Mouse (Mus musculus): Measurements from ENCODE around the gene Hoxb4. TPM values are rescaled to one million over a fixed set of nuclear protein-coding genes. Genes with fewer than 3 reads are reported as not detected.

The Hoxb4 gene
- total RNA-seq, 2 experiments from 2014 or later: 19.8 to 22.0 TPM

GRCm38 (mm10) chr11:96347717-96348116, 29.6 kb downstream of the Hoxb4 start:
- no peak for DNase-seq (ENCODE audit: low spot score in 2 of 2)

- DNase-seq (ENCODE audit: low spot score in 2 of 2): no peak
Observed at GRCm38 (mm10) chr11:96348141-96348928, 30.3 kb downstream of the Hoxb4 start.

- no peak for DNase-seq (ENCODE audit: low spot score in 2 of 2)
Observed at GRCm38 (mm10) chr11:96348988-96349387, 30.9 kb downstream of the Hoxb4 start.

GRCm38 (mm10) chr11:96349491-96350340, 31.6 kb downstream of the Hoxb4 start:
- no peak for DNase-seq (ENCODE audit: low spot score in 2 of 2)

GRCm38 (mm10) chr11:96350341-96350624, 32.2 kb downstream of the Hoxb4 start, which contains the start of gene Hoxb2:
Gene Hoxb2, plus strand, starts transcription at chr11:96350525.
- no peak for DNase-seq (ENCODE audit: low spot score in 2 of 2)

- DNase-seq (ENCODE audit: low spot score in 2 of 2): no peak
Observed at GRCm38 (mm10) chr11:96350791-96351190, 32.7 kb downstream of the Hoxb4 start.

GRCm38 (mm10) chr11:96351312-96351711, 33.2 kb downstream of the Hoxb4 start:
- no peak for DNase-seq (ENCODE audit: low spot score in 2 of 2)

GRCm38 (mm10) chr11:96351831-96352230, 33.8 kb downstream of the Hoxb4 start:
- DNase-seq (ENCODE audit: low spot score in 2 of 2): no peak

- DNase-seq (ENCODE audit: low spot score in 2 of 2): no peak
Observed at GRCm38 (mm10) chr11:96352691-96353521, 34.8 kb downstream of the Hoxb4 start.

GRCm38 (mm10) chr11:96353522-96353841, 35.4 kb downstream of the Hoxb4 start:
- DNase-seq (ENCODE audit: low spot score in 2 of 2): no peak

- DNase-seq (ENCODE audit: low spot score in 2 of 2): no peak
Observed at GRCm38 (mm10) chr11:96353939-96354338, 35.9 kb downstream of the Hoxb4 start.

- DNase-seq (ENCODE audit: low spot score in 2 of 2): no peak
Observed at GRCm38 (mm10) chr11:96354376-96354775, 36.3 kb downstream of the Hoxb4 start.

GRCm38 (mm10) chr11:96354801-96355311, 36.8 kb downstream of the Hoxb4 start:
- no peak for DNase-seq (ENCODE audit: low spot score in 2 of 2)

- DNase-seq (ENCODE audit: low spot score in 2 of 2): no peak
Observed at GRCm38 (mm10) chr11:96363807-96364206, 45.7 kb downstream of the Hoxb4 start.

- DNase-seq (ENCODE audit: low spot score in 2 of 2): no peak
Observed at GRCm38 (mm10) chr11:96365441-96366091, 47.5 kb downstream of the Hoxb4 start, which contains the start of gene Hoxb1. Gene Hoxb1, plus strand, starts transcription at chr11:96365752.

- DNase-seq (ENCODE audit: low spot score in 2 of 2): no peak
Observed at GRCm38 (mm10) chr11:96366092-96367041, 48.3 kb downstream of the Hoxb4 start.

GRCm38 (mm10) chr11:96367141-96367540, 49.1 kb downstream of the Hoxb4 start:
- no peak for DNase-seq (ENCODE audit: low spot score in 2 of 2)

GRCm38 (mm10) chr11:96368686-96369085, 50.6 kb downstream of the Hoxb4 start:
- no peak for DNase-seq (ENCODE audit: low spot score in 2 of 2)

GRCm38 (mm10) chr11:96369140-96369539, 51.1 kb downstream of the Hoxb4 start:
- DNase-seq (ENCODE audit: low spot score in 2 of 2): no peak

Data from adrenal gland, postnatal 4 days (tissue).